Mouse (Mus musculus): ENCODE measurements at regions not wholly inside any gene's neighbourhood (a gene's known extent, or its start where the extent isn't known, plus 50 kb on each side); places are given as distances from the start of the nearest gene placed in this dataset.

DNA sequence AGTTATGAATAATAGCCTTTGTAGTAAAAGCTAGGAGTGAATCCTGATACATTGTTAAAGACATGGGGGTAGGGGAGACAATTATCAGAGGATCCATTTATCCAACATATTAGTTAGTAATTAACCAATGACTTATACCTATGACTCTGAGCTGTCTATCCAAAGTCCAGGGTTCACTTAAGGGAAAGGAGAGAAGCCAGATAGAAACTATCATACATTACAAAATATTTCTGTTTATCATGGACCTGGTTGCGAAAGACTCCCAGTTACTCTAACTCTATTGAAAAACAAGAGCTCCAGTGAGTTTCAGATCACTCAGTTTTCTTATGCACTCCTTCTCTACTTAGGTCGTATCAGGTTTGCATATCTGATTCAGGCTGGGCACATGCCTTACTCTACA, 749.3 kb downstream of the H2al1n start:
- H3K27me3 ChIP-seq (replicated peaks; ENCODE audit: control insufficient read depth, insufficient read depth, low read length) = no peaks in the 10 kb centered on the region
- no peak overlapping the region for H3K27ac ChIP-seq (ENCODE audit: low read depth, low read length)
- no peaks in the 10 kb centered on the region for H3K9me3 ChIP-seq (ENCODE audit: control insufficient read depth)
- no peak overlapping the region for H3K4me2 ChIP-seq (replicated peaks; ENCODE audit: low read depth)
- TF ChIP-seq CTCF (IDR thresholded peaks at IDR 0.05; ENCODE audit: low read depth) = no peak
- H3K9ac ChIP-seq (ENCODE audit: low read depth, low read length) = no peak overlapping the region
- no peaks in the 10 kb centered on the region for H3K4me1 ChIP-seq (replicated peaks; ENCODE audit: control insufficient read depth, insufficient read depth, low read length)
- H3K4me3 ChIP-seq (ENCODE audit: low read depth, low read length) = no peak overlapping the region
- H3K36me3 ChIP-seq (ENCODE audit: control insufficient read depth, insufficient read depth) = no peaks in the 10 kb centered on the region
- WGBS = 76% methylated on average over 2 of the region's 2 CpGs
- 0 out of 2 replicates have a peak, but pooled peaks have one; percentile 45 for ATAC-seq

DNA sequence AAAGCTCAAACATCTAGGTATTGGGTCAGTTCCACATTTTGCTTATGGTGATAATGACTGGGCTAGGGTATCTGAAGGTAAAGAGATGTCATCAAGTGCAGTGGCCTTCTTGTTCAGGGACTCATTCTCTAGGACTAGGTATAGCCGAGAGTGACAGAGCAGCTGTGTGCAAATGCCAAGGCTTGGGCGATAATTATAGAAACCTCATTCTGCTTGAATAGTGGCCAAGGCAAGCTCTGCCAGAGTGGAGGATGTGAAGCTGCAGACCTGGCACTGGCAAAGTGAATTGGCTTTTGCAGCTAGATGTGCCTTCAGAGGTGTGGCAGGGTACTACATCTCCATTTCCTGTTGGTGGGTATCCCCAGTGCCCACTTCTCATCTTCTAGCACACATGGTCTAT, 796.1 kb downstream of the H2al1n start:
- ATAC-seq = no peak
- H3K4me3 ChIP-seq (ENCODE audit: low read depth, low read length) = no peak overlapping the region

More for the DNA sequence above, 796.1 kb downstream of the H2al1n start:
- no peak overlapping the region for H3K9ac ChIP-seq (ENCODE audit: low read depth, low read length)
- no peak overlapping the region for H3K27ac ChIP-seq (ENCODE audit: low read depth, low read length)
- no peaks in the 10 kb centered on the region for H3K36me3 ChIP-seq (ENCODE audit: control insufficient read depth, insufficient read depth)
- 85% methylated on average over 2 of the region's 2 CpGs for WGBS
- TF ChIP-seq CTCF (IDR thresholded peaks at IDR 0.05; ENCODE audit: low read depth) = no peak
- H3K4me2 ChIP-seq (replicated peaks; ENCODE audit: low read depth) = no peak overlapping the region
- no peaks in the 10 kb centered on the region for H3K9me3 ChIP-seq (ENCODE audit: control insufficient read depth)
- H3K27me3 ChIP-seq (replicated peaks; ENCODE audit: control insufficient read depth, insufficient read depth, low read length) = no peaks in the 10 kb centered on the region
- H3K4me1 ChIP-seq (replicated peaks; ENCODE audit: control insufficient read depth, insufficient read depth, low read length) = no peaks in the 10 kb centered on the region
